Mouse (Mus musculus): ENCODE data around the gene Amer3.
"Not testable (repeated sequence)": the region's sequence is repeated elsewhere in the genome, so short reads cannot be mapped to it uniquely, and the experiment has no call there.

Amer3 gene

DNA sequence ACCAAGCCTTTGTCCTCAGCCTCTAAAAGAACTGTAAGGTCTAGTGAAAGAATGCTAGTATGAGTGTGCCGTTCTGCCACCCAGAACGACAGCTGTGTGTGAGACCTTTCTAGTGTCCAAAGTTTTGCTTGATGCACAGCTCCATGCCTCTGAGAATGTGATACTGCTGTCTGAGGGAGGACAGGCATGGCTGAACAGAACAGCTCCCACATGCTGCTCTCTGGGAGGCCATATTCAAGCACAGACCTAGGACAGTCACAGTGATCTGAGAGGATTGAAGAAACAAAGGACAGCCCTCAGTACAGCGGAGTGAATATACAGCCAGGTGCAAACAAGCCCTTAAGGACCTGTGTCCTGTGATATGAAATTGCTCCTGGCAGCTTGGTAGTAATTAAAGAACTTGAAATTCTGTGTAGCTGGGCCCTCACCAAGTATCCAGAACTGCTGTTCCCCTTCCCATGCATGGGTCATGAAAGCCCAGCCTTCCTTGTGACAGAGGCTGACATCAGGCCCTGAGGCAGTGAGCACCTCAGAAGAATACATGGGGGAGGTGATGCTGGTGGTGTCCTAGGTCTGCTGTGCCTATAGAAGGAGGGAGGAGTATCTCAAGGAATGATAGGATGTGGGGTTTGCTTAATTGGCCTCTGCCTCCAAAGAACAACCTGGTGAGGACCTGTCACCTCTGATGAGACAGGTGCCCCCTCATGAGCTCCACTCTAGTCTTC, 22.0 kb downstream of the Amer3 start:
- DNase-seq (ENCODE audit: low read depth): no peak

- DNase-seq (ENCODE audit: low read depth): peak; percentile 79
Measured at GRCm38 (mm10) chr1:34602363-34602762, 22.9 kb downstream of the Amer3 start.

DNA sequence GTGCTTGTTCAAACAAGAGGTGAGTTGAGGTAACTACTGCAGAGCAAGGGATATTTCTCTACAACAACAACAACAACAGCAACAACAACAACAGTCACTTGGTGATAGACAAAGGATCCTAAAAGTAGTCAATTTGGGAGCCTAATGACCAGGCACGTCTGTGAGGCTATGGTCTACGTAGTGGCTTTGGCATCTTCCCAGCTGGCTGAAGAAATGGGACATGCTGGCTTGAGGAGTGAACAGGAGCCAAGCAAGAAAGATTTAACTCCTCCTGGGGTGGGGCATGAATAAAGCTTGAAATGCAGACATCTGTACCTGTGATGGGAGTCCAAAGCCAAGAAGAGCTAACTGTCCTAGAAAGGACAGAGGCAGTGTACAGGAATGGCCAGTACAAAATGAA, 34.3 kb downstream of the Amer3 start:
- DNase-seq (ENCODE audit: low read depth): no peak

DNA sequence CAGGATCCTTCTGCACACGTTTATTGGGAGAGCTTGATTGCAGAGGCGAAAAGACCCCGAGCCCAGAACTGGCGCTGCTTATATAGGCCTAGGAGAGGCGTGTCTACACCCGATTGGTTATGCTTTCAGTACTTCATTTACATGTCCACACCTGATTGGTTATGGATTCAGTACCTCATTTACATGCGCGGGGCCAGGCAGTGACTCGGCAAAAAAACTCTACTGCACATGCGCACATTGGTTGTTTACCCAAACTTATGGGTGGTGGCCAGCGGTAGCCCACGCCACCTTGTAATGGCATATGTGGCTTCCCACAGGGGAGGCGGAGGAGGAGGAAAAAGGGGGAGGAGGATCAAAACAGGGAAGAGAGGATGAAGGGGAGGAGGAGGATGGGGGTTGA, 40.7 kb downstream of the Amer3 start:
- not testable (repeated sequence) for DNase-seq (ENCODE audit: low read depth)

GRCm38 (mm10) chr1:34620761-34621160, 41.3 kb downstream of the Amer3 start:
- DNase-seq (ENCODE audit: low read depth): not testable (repeated sequence)

DNA sequence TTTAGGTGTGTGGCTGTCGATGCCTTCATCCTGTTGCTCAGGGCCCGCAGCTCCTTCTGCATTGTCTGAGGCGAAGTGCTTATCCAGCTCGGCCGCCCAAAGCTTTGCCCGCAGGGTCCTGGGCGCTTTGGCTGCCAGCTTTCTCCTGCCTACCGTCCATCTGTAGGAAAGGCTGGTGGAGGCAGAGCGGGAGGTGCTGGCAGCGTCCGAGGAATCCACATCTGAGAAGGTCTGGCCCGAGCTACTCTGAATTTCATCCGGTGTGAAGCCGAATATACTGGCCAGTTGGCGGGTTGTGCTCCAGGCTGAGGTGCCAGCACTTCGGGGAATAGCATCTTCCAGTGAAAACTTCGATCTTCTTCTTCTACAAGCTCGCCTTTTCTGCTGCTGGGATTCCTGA, 56.3 kb downstream of the Amer3 start:
- no peak for DNase-seq (ENCODE audit: low read depth)
